Mouse (Mus musculus) lung, adult 2 months (tissue): ENCODE results near the gene Arf5. TPM values are rescaled to one million over a fixed set of nuclear protein-coding genes. Genes with fewer than 3 reads are reported as not detected.
A peak's percentile ranks its signal among the peaks of the same experiment; 100 is the strongest.

ENCODE experiments used
- DNase-seq: peaks from one replicate; pipeline ENCODE4 v3.0.0; 2022
- H3K4me1 ChIP-seq: fragments of 200-500 bp; 2 replicates; pipeline ENCODE4 v1.6.1; 2011; ENCODE audit warnings: low read length; ENCODE audit not compliant: control insufficient read depth, insufficient read depth
- H3K4me3 ChIP-seq: fragments of 200-500 bp; replicated peaks from 2 replicates; pipeline ENCODE3; 2011; ENCODE audit warnings: low read depth, mild to moderate bottlenecking, control low read depth, low read length; ENCODE audit errors: extremely low read depth
- CTCF ChIP-seq: fragments of 200-500 bp; IDR thresholded peaks from 2 replicates; pipeline ENCODE4 v1.5.1; 2011; ENCODE audit warnings: mild to moderate bottlenecking, low read length, control low read depth; ENCODE audit not compliant: insufficient read depth
- POLR2A ChIP-seq: fragments of 200-500 bp; IDR thresholded peaks from 2 replicates; pipeline ENCODE4 v1.6.1; 2011; ENCODE audit warnings: low read depth, mild to moderate bottlenecking, control low read depth, low read length, borderline replicate concordance; ENCODE audit errors: extremely low read depth
- WGBS: fragments of 180-500 bp; shearing (Covaris S2); methylation state at CpG from one replicate; pipeline ENCODE4 v1.1.7; 2018; 5-methylcytosine and 5-hydroxymethylcytosine counted together
- polyA plus RNA-seq: library from polyadenylated mRNA; depleted of rRNA; stranded (reverse); fragments of >200 nt; gene quantifications from 2 replicates; pipeline ENCODE4 v1.2.3, GENCODE M21; 2012

Gene Arf5
- polyA plus RNA-seq, 1 experiment, result 390 TPM

DNA sequence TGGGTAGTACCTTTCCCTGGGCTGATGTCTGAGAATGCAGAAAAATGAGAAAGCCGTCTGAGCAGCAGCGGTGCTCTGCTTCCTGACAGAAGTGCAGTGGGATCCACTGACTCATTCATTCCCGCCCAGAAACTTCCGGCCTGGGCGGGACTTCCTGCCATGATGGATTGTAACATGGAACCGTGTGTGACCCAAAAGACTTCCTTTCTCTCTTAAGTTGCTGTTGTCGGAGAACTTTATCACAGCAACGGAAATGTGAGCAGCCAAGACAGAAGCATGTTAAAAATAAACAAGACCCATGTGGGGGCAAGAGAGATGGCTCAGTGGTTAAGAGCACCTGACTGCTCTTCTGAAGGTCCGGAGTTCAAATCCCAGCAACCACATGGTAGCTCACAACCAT is 13.3 kb upstream of the Arf5 start:
- TF ChIP-seq POLR2A (no peak), CTCF (no peak)
- WGBS, result 43% methylated on average over 9 of the region's 9 CpGs
- DNase-seq, result no peak
- H3K4me1 ChIP-seq, result no peaks in the 10 kb centered on the region
- H3K4me3 ChIP-seq, result no peak overlapping the region

DNA sequence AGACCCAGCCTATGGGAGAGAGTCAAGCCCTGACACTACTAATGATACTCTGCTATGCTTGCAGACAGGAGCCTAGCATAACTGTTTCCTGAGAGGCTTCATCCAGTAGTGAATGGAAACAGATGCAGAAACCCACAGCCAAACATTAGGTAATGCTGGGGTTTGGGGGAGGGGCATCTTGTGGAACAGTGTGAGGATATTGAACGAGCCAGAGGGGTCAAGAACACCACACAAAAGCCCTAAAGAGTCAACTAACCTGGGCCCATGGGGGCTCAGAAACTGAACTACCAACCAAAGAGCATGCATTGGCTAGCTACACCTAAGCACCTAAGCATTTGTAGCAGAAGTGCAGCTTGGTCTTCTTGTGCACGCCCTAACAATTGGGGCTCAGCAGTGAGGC is 12.1 kb upstream of the Arf5 start:
- no peak for DNase-seq
- TF ChIP-seq CTCF (no peak), POLR2A (no peak)
- H3K4me1 ChIP-seq, result no peaks in the 10 kb centered on the region
- no peak overlapping the region for H3K4me3 ChIP-seq
- WGBS, result 67% methylated on average over 2 of the region's 2 CpGs

DNA sequence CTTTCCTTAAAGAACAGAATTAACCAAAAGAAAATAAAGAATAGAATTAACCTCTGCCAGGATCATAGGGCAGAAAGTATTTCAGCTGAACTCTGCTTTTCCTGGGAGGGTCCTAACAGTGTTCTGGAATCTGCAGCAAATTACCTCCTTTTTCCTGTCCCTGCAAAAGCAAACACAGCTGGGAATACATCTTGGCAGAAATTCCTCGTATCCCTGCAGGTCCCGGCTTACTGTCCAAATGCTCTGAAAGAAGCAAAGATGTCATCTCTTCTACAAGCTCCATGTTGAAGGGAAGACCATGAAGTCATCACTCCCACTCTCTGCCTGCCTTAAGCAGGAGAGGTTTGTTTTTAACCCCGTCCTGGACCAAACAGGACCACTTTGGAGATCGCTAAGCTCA is 6.4 kb upstream of the Arf5 start:
- H3K4me3 ChIP-seq, result no peak overlapping the region
- peaks cover 20% of the 10 kb centered on the region; the same call in 1 of the 2 replicates for H3K4me1 ChIP-seq
- no peak for TF ChIP-seq CTCF
- no peak for TF ChIP-seq POLR2A
- WGBS, result 44% methylated on average over 4 of the region's 4 CpGs
- DNase-seq, result no peak

DNA sequence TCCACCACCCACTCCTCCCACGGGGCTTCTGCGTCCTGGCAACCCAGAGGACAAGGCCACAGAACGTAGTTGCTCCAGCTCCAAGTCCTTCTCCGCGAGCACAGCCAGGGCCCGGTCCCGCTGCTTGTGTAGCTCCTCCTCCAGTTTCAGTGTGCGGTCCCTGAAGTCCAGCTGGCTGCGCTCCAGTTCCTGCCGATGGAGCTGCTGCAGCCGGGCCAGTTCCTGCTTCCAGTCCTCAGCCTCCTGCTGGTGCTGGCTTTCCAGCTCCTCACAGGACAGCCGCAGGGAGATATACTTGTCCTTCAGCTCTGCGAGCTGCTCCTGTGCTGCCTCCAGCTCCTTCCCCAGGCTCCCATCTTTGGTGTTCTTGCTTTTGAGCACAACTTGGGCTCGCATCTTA is 4.9 kb upstream of the Arf5 start:
- DNase-seq, result peak; percentile 29
- Histone ChIP-seq H3K4me3 (peak overlapping the region; percentile 19), H3K4me1 (peaks cover 24% of the 10 kb centered on the region; the same call in 1 of the 2 replicates)
- WGBS, result 58% methylated on average over 14 of the region's 14 CpGs
- no peak for TF ChIP-seq CTCF

DNA sequence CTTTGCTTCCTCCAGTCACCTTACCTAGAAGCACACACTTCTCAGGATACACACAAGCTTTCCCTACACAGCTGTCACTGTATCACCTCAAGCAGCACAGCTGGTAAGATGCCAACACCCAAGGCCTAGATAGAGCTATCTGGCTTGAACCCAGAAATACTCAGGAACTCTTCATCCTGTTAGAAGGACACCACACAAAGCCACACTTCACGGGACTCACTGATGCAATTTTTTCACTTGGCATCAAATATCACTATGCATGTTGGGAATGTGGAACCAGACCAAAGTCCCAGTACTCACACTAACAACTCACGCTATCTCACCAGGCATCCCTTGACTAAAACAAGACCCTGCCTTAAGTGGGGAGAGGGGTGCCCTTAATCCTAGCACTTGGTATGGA is 3.7 kb upstream of the Arf5 start:
- 11% methylated on average over 2 of the region's 2 CpGs for WGBS
- Histone ChIP-seq H3K4me1 (peaks cover 27% of the 10 kb centered on the region; the same call in 1 of the 2 replicates), H3K4me3 (no peak overlapping the region)
- TF ChIP-seq CTCF, result no peak
- no peak for DNase-seq

DNA sequence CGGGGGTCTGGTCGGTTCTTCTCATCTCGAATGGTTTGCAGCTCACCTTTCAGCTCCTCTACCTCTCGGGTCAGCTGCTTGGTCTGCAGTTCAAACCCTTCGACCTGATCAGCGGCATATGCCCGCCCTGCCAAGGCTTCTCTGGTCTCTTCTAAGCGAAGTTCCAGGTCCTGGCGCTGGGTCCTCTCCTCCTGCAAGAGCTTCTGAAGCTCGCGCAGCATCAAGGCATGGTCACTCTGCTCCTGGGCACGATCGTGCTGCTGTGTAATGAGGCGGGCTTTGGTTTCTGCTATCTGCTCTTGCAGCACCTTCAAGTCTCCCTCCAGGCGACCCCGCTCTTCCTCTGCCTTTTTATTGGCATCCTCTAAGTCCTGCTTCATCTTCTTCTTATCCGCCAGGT is 3.0 kb upstream of the Arf5 start:
- peaks cover 27% of the 10 kb centered on the region; the same call in 1 of the 2 replicates for H3K4me1 ChIP-seq
- peak overlapping the region; percentile 83 for H3K4me3 ChIP-seq
- WGBS, result 76% methylated on average over 17 of the region's 17 CpGs
- DNase-seq, result no peak
- no peak for TF ChIP-seq CTCF
- TF ChIP-seq POLR2A, result no peak

DNA sequence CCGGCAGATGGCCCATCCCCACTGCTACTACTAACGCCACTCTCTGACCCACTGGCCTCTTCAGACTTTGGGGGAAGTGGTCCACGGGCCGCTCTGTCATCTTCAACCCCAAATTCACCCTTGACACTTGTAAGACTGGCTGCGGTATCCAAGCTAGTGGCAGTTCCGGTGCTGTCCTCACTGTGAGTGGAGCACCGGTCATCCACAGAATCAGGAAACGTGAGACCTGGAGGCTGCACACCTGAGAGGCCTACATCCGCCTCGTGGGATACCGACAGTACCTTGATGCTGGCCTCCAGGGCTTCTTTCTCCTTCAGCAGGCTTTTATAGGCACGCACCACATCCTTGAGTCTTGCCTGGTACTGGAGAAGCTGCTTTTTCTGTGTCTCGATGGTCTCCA is 2.5 kb upstream of the Arf5 start:
- H3K4me3 ChIP-seq, result peak overlapping the region; percentile 83
- TF ChIP-seq CTCF (no peak), POLR2A (no peak)
- peaks cover 27% of the 10 kb centered on the region; the same call in 1 of the 2 replicates for H3K4me1 ChIP-seq
- 9% methylated on average over 13 of the region's 13 CpGs for WGBS
- no peak for DNase-seq

DNA sequence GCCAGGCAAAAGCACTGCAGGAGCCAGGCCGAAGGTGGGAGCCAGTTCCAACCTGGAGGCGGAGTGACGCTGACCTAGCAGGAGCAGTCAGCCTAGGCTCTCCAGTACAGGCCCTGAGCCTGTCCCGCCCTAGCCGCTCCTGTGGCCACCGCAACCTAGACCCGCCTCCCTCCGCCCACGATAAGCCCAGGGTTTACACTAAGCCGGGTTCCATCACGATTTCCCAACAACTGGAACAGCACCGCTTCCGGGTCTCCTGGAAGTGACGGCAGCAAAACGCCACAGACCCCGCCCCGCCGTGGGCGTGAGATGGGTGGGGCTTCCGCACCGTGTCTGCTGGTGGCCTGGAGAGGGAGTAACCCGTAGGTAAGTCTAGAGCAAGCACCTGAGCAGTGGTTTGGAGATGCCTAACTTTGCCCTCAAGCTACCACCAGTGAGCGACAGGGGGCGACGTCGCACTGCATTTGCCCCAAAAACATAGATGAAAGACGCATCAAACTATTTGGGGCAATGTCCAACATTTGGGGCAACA is 1.8 kb upstream of the Arf5 start:
- peak; percentile 98 for DNase-seq
- under 1% methylated on average over 27 of the region's 27 CpGs for WGBS
- peaks cover 27% of the 10 kb centered on the region; the same call in 1 of the 2 replicates for H3K4me1 ChIP-seq
- H3K4me3 ChIP-seq, result peak overlapping the region; percentile 83
- TF ChIP-seq CTCF (peak; percentile 76), POLR2A (peak; percentile 61; the same call in 1 of the 2 replicates)

DNA sequence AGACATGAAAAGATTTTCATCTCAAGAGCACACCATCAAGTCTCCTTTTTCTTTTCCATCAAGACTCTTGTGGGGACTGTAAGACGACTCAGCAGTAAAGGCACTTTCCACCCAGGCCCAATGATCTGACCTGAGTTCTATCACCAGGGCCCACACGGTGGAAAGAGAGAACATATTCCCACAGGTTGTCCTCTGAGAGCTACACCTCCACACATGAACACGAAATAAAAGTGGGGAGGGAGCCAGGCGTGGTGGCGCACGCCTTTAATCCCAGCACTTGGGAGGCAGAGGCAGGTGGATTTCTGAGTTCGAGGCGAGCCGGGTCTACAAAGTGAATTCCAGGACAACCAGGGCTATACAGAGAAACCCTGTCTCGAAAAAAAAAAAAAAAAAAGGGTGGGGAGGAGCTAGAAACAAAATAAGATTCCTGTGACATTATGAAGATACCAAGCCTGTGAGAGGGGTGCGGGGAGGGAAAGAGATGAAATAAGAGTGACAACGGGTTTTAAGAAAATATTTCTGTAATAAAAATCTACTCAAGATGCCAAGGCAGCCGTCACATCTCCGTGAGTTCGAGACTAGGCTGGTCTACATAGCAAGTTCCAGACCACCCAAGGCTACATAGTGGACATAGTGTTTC is 589 bp upstream of the Arf5 start:
- no peak for DNase-seq
- TF ChIP-seq POLR2A (no peak), CTCF (no peak)
- Histone ChIP-seq H3K4me1 (peaks cover 23% of the 10 kb centered on the region; the same call in 1 of the 2 replicates), H3K4me3 (no peak overlapping the region)
- 66% methylated on average over 15 of the region's 15 CpGs for WGBS

DNA sequence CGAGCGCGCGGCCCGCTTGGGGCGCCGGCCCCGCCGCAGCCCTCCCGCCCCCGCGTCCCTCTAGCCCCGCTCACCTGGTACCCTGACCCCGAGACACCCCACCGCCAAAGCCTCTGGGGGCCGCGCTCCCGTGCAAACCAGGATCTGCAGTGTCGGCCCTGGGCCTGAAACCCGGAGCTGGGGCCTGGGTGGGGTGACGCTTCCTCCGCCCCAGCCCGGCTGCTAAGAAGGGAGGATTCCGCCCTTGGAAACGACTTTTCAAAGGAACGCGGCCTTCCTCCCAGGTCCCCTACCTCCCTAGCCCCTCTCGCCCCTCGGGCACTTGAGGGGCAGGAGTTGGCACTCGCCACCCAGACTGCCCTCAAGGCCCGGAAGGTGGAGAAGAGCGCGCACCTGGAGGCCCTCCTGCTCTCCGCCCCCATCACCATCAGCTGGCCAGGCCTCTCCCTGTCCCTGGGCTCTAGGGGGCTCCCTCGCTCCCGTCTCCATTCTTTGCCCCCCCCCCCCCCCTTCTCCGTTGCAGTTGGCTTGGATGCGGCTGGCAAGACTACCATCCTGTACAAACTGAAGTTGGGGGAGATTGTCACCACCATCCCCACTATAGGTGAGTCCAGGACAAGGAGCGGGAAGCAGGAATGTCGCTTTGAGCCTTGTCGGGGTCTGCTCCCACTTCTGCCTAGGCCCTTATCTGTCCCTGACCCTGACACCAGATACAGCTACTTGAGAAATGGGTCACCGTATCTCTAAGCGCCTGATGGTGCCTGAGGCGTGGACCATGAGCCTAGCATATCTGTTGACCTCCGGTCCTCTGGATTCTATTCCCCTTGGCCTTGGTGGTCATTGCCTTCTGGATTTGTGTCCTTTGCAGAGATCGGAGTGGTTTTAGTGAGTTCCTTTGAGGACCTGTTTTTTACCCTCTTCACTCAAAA is 671 bp downstream of the Arf5 start:
- H3K4me3 ChIP-seq, result peak overlapping the region; percentile 74
- peaks cover 17% of the 10 kb centered on the region; the same call in 1 of the 2 replicates for H3K4me1 ChIP-seq
- TF ChIP-seq POLR2A (no peak), CTCF (no peak)
- WGBS, result 7% methylated on average over 45 of the region's 46 CpGs
- DNase-seq, result peak; percentile 68
